Mouse (Mus musculus): ENCODE data around the gene Brinp1. TPM values are rescaled to one million over a fixed set of nuclear protein-coding genes. Genes with fewer than 3 reads are reported as not detected.
"Not testable (repeated sequence)": the region's sequence is repeated elsewhere in the genome, so short reads cannot be mapped to it uniquely, and the experiment has no call there.

Gene Brinp1
- total RNA-seq, 2 experiments from 2014 or later, result 0.11 TPM; not detected in 1

DNA sequence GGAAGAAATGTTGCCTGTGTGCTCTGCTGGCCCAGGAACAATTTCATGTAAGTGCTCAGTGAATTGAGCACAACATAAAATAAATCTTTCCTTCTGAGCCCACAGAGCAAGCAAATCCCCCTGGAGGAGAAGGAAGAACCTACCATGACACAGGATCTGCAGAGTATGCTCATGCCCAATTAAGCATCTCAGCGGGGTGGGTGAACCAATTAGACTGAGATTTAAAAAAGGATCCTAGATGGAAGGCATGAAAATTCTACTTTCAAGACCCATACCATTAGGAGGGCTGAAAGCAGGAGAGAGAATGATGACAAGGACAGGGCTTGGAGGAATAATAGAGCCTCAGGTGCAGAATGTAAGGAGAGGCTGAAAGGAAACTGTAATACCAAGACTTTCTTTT, 107.2 kb downstream of the Brinp1 start:
- DNase-seq, result no peak
- intact Hi-C loops (cut with DNase I), result loop anchor here (2.0 kb wide), 1 partner anchor 824 kb away; no protein-coding TSS in a partner anchor

GRCm38 (mm10) chr4:68845964-68846363, 108.2 kb downstream of the Brinp1 start:
- DNase-seq, result no peak
- intact Hi-C loops (cut with DNase I), result loop anchor here (2.0 kb wide), 1 partner anchor 823 kb away; no protein-coding TSS in a partner anchor

DNA sequence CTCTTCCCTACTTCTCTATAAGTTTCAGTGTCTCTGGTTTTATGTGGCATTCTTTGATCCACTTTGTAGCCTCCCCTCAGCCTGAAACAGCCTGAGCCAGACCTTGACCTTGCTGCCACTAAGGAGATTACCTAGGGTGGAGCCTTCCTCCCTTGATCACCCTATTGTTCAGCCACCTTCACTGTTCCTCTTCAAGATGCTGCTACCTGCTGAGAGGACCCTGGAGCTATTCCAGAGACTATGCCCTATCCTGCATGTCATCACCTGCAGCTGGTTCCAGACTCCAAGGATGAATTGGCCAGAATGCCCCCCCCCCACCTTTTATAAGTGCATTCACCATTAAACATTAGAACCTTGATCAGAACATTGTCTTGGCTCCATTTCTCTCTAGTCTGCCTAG, 140.2 kb downstream of the Brinp1 start:
- intact Hi-C loops (cut with DNase I); DNase-seq: not testable (repeated sequence)

DNA sequence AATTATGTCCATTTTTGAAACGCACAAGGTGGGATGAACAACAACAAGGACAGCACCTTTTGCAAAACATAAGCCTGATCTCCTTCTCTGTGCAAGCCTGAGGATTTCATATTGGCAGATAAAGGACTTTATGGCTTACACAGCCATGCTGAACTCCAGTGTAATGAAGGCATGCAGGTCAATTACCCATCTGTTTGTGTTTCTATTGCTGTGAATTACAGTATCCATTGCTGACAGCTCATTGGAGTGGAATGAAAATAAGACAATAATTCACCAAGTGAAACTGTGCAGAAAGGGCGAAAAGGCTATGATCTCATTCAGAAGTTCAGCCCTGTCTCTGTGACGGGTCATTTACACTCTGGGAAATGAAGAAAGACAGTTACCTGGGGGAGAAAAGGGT, 147.7 kb downstream of the Brinp1 start:
- no peak for DNase-seq
- intact Hi-C loops (cut with DNase I), result no loop called here

GRCm38 (mm10) chr4:68801923-68802855, 152.0 kb downstream of the Brinp1 start:
- intact Hi-C loops (cut with DNase I), result no loop called here
- DNase-seq, result no peak

DNA sequence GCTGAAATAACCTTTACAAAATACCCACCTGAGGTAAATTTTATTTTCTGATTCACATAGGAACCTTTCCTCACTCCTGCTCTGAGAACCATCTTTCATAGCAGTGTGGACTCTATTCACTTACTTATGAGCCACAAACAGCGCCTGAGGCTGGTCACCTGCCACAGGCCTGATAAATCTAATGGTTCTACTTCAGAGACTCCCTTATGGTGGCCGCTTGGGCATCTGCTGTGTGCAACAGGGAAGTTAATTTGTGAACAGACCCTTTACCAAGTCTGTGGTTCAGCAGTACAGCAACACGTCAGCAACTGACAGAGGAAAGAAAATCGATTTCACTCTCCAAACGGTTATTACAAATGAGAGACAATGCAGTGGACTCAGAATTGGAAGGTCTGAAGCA, 164.2 kb downstream of the Brinp1 start:
- intact Hi-C loops (cut with DNase I), result no loop called here
- no peak for DNase-seq

- DNase-seq, result no peak
- intact Hi-C loops (cut with DNase I), result no loop called here
Measured at GRCm38 (mm10) chr4:68788477-68788999, 165.7 kb downstream of the Brinp1 start.

GRCm38 (mm10) chr4:68787642-68788041, 166.6 kb downstream of the Brinp1 start:
- intact Hi-C loops (cut with DNase I), result no loop called here
- DNase-seq, result no peak

- intact Hi-C loops (cut with DNase I), result no loop called here
Measured at GRCm38 (mm10) chr4:68768256-68768655, 185.9 kb downstream of the Brinp1 start.

DNA sequence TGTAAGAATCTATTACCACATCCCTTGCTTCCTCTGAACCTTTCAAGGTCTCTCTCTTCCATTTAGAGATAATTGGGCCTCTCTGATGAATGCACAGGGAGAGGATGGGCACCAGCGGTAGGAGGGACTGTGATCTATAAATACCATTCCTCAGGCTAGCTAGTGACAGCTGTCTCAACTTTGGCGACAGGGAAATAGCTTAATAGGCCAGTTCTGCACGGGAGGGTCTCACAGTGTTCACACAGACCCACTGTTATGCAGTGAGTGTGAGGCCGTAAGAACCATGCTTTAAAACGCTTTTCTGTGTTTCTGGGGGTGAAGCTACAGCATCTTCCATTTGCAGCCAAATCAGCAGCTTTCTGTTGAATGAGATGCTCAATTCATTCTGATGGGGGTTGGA, 186.8 kb downstream of the Brinp1 start:
- intact Hi-C loops (cut with DNase I), result no loop called here
- no peak for DNase-seq

More at GRCm38 (mm10) chr4:68768256-68768655, 185.9 kb downstream of the Brinp1 start:
- no peak for DNase-seq

- intact Hi-C loops (cut with DNase I), result loop anchor here (2.0 kb wide), 1 partner anchor 21 kb away; no protein-coding TSS in a partner anchor
- no peak for DNase-seq
Measured at GRCm38 (mm10) chr4:68765772-68766573, 188.2 kb downstream of the Brinp1 start.

DNA sequence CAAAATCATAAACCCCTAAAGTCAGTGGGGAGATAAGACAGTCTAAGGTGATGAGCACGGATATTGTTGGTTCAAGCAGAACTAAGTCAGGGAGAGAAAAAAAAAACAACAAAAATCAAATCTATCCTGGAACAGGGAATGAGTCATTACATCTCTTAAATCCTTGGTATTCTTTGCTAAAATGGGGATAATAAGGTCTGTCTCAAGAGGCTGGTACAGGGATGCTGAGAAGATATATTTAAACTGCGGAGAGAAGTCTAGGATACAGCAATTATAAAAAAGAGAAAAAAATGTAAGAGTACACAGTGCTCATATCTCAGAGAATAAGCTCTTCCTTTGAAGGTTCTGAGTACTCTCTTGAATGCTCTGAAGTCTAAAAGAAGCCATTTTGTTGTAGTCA, 189.3 kb downstream of the Brinp1 start:
- no peak for DNase-seq
- intact Hi-C loops (cut with DNase I), result loop anchor here (2.0 kb wide), 1 partner anchor 20 kb away; no protein-coding TSS in a partner anchor

GRCm38 (mm10) chr4:68720983-68721382, 233.2 kb downstream of the Brinp1 start:
- DNase-seq, result no peak
- intact Hi-C loops (cut with DNase I), result no loop called here

Measured in heart, postnatal 36 days (tissue).